8 mouse cellular contexts compared by ENCODE assay signal in the genomic region with DNA sequence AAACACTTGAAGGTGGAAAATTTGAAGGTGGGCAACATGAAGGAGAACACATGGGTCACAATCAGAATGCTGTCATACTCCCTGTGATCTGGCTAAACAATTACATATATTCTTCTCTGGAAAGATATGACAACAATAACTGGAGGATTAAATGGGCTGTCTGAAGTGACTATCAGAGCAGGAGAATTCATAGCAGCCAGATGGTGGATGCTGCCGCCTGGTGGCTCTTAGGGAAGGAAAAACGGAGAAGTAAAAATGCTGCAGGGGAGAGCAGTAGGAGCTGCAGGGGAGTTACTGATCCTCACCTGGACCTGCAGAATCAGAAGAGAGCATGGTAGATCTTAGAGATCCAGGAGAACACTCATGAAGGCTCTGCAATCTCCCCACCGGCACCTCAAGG.
DNase-seq lines count a peak whose midpoint lies in the region; ATAC-seq and TF ChIP-seq lines count a peak whose summit lies in the region.

No protein-coding gene starts in this region.

- H3K27me3 ChIP-seq in hindbrain, postnatal 0 days (ENCODE audit: insufficient read depth, low read length): no peaks in the 10 kb centered on the region
- no peaks in the 10 kb centered on the region for H3K27me3 ChIP-seq in liver, embryonic 11.5 days (replicated peaks; ENCODE audit: control insufficient read depth, insufficient read depth, low read length)

- H3K4me2 ChIP-seq in hindbrain, postnatal 0 days (ENCODE audit: low read depth, low read length): no peak overlapping the region
- H3K4me2 ChIP-seq in liver, embryonic 11.5 days: no peak overlapping the region

- peak; percentile 79 for TF ChIP-seq CTCF in hindbrain, postnatal 0 days (IDR thresholded peaks at IDR 0.05; ENCODE audit: low read depth)

- no peaks in the 10 kb centered on the region for H3K9me3 ChIP-seq in hindbrain, postnatal 0 days (ENCODE audit: low read length)
- no peaks in the 10 kb centered on the region for H3K9me3 ChIP-seq in liver, embryonic 11.5 days (ENCODE audit: control insufficient read depth, low read length)

- H3K27ac ChIP-seq in hindbrain, postnatal 0 days: no peak overlapping the region
- no peak overlapping the region for H3K27ac ChIP-seq in liver, embryonic 11.5 days (ENCODE audit: low read depth, low read length)

- peak; percentile 30 for DNase-seq in layer of hippocampus, adult 11-12 months (ENCODE audit: low spot score)
- no peak for DNase-seq in layer of hippocampus, adult 9-10 months (ENCODE audit: low spot score)
- peak; percentile 58 for DNase-seq in embryo, embryonic 10.5 days (ENCODE audit: low spot score)
- DNase-seq in hindbrain, postnatal 0 days (ENCODE audit: low spot score): peak; percentile 62
- DNase-seq in lung, postnatal 36 days: peak; percentile 16
- DNase-seq in yolk sac, embryonic 10.5 days (ENCODE audit: low spot score): no peak
- no peak for DNase-seq in liver, embryonic 11.5 days (ENCODE audit: low spot score)
- DNase-seq in adrenal gland, adult 2 months: no peak

- 0 out of 2 replicates have a peak, but pooled peaks have one; percentile 45 for ATAC-seq in hindbrain, postnatal 0 days
- ATAC-seq in liver, embryonic 11.5 days (replicated peaks; ENCODE audit: low FRiP score): no peak

- H3K4me3 ChIP-seq in hindbrain, postnatal 0 days (ENCODE audit: low read length): no peak overlapping the region
- H3K4me3 ChIP-seq in liver, embryonic 11.5 days (ENCODE audit: low read depth, low read length): no peak overlapping the region

- no peaks in the 10 kb centered on the region for H3K36me3 ChIP-seq in hindbrain, postnatal 0 days (ENCODE audit: insufficient read depth, low read length)
- no peaks in the 10 kb centered on the region for H3K36me3 ChIP-seq in liver, embryonic 11.5 days (ENCODE audit: control insufficient read depth, insufficient read depth, low read length)

- no peaks in the 10 kb centered on the region for H3K4me1 ChIP-seq in hindbrain, postnatal 0 days (ENCODE audit: insufficient read depth, low read length)
- no peaks in the 10 kb centered on the region for H3K4me1 ChIP-seq in liver, embryonic 11.5 days (replicated peaks; ENCODE audit: control insufficient read depth, insufficient read depth, low read length)

- WGBS in hindbrain, postnatal 0 days: 23% methylated on average over 3 of the region's 3 CpGs
- 18% methylated on average over 3 of the region's 3 CpGs for WGBS in liver, embryonic 11.5 days

- no peak overlapping the region for H3K9ac ChIP-seq in hindbrain, postnatal 0 days (replicated peaks; ENCODE audit: low read length)
- H3K9ac ChIP-seq in liver, embryonic 11.5 days (ENCODE audit: low read depth, low read length): no peak overlapping the region

Comparison
In these comparisons a context has a peak if more than half of its experiments do, and no peak if none do; other contexts are left out.
1. DNase-seq: peak in layer of hippocampus, adult 11-12 months (single experiment), embryo, embryonic 10.5 days (single experiment), hindbrain, postnatal 0 days (single experiment) and lung, postnatal 36 days (single experiment); none in layer of hippocampus, adult 9-10 months (single experiment), yolk sac, embryonic 10.5 days (single experiment), liver, embryonic 11.5 days (single experiment) and adrenal gland, adult 2 months (single experiment).